Mouse (Mus musculus): ENCODE measurements around the gene Haus3.
A peak's percentile ranks its signal among the peaks of the same experiment; 100 is the strongest.

DNA sequence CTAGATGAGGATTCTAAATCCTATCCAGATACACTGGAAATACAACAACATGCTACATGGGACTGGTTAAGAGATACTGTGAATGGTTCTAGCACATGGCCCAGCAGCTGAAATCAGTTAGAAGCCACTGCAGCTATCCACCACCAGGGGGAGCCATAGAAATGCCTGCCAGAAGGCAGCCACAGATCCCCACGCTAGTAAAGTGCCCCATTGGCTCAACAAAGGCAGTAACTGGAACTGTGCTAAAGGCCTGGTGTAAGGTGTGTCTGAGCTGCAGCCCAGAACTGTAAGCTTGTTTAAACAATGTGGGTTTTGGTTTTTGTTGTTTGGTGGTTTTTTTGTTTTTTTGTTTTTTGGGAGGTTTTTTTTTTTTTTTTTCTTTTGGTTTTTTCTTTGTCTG lies 41.0 kb upstream of the Haus3 start:
- TF ChIP-seq CTCF (IDR thresholded peaks at IDR 0.05; ENCODE audit: borderline replicate concordance, insufficient read depth, low read depth, low read length) (peak; percentile 95), POLR2A (IDR thresholded peaks at IDR 0.05; ENCODE audit: borderline replicate concordance, insufficient read depth, low read length) (no peak)
